Mouse (Mus musculus) Patski (cell line): ENCODE measurements at regions not wholly inside any gene's neighbourhood (a gene's known extent, or its start where the extent isn't known, plus 50 kb on each side); places are given as distances from the start of the nearest gene placed in this dataset.

Source experiments
- ATAC-seq: fragments of 100-300 bp; one replicate; pipeline ENCODE4 v1.8.0; 2021
- CTCF ChIA-PET: fragments of 350-600 bp; sonication (Branson Sonifier 250); formaldehyde crosslinking; loops from one replicate; lab custom pipeline; 2022; ENCODE audit warnings: inconsistent platforms; lab: Charles Lee
- POLR2A ChIA-PET: fragments of 350-600 bp; sonication (Branson Sonifier 250); formaldehyde crosslinking; loops from one replicate; lab custom pipeline; 2022; ENCODE audit warnings: antibody characterized with exemption, inconsistent platforms; lab: Charles Lee
- DNase-seq: peaks from one replicate; pipeline ENCODE4 v3.0.0-alpha.2; 2011; ENCODE audit warnings: low read depth, low spot score
- H3K27me3 ChIP-seq: fragments of 371-371 bp; one replicate; pipeline ENCODE4 v1.5.1; 2021
- CTCF ChIP-seq: fragments of 100-300 bp; IDR thresholded peaks from one replicate; pipeline ENCODE4 v1.5.1; 2021
- in situ Hi-C: fragments of 300-500 bp; cut with MboI; formaldehyde crosslinking; loops from 3 replicates; pipeline ENCODE4 v1.11.1; 2018; ENCODE audit warnings: low pct_unique_long_range_greater_than_20kb, mixed read lengths

DNA sequence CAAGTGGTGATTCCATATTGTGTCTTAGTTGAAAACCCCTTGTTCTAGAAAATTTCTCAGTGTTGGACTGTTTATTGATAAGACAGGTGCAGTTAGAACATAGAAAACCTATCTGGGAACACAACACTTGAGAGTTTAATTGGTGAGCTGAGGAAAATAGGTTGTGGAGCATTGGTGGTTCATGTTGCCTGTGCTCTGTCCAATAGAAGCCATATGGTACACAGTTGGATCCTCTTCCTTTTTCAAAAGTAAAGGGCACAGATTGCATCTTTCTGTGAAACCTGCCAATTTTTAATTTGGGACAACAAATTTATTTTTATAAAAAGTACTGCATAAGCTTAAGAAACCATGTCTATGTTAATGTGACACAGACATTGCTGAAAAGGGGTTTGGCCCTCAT lies 1499.8 kb downstream of the Cntnap5b start:
- TF ChIP-seq CTCF: no peak
- ATAC-seq (no peak), DNase-seq (no peak)
- H3K27me3 ChIP-seq: no peaks in the 10 kb centered on the region
- in situ Hi-C loops: no loop called here
- ChIA-PET CTCF (no interaction called here), POLR2A (no interaction called here)

DNA sequence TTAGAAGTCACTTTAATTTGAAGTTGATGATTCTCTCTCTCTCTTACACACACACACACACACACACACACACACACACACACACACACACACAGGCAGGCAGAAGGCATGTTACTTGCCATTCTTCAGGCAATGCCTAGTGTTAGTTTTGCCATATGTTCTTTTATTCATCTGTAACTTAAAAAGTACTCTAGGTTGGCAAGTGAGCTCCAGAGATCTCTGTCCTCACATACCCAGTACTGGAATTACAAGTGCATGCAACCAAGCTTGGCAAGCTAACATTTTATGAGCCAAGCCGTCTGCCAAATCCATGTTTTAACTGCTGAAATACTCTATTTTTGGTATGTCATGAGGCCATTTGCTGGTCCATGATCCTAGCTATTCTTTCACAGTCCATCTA lies 1501.1 kb downstream of the Cntnap5b start:
- ATAC-seq (no peak), DNase-seq (no peak)
- CTCF ChIA-PET: interaction anchor here (1.4 kb wide), 1 partner anchor 10 kb away, joined by 3 read pairs; no protein-coding TSS in a partner anchor
- in situ Hi-C loops: no loop called here
- POLR2A ChIA-PET: no interaction called here
- no peak for TF ChIP-seq CTCF
- no peaks in the 10 kb centered on the region for H3K27me3 ChIP-seq

DNA sequence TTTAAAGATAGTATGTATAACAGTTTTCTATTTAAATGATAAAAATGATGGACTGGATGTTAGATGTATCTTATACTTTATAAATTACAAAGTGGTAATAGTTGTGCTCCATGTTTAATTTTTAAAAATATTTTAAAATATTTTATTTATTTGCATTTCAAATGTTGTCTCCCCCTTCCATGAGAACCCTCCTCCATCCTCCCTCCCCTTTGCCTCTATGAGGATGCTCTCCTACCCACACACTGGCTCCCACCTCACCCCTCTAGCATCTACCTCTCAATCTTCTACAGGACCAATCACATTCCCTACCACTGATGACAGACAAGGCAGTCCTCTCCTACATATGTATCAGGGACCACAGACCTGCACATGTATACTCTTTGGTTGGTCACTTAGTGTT lies 1512.9 kb downstream of the Cntnap5b start:
- in situ Hi-C loops: no loop called here
- POLR2A ChIA-PET: no interaction called here
- no peak for TF ChIP-seq CTCF
- CTCF ChIA-PET: no interaction called here
- ATAC-seq (no peak), DNase-seq (no peak)
- no peaks in the 10 kb centered on the region for H3K27me3 ChIP-seq
